Comparison of ENCODE assay signal across 8 mouse cellular contexts in genomic region chr3:144206261-144206660, GRCm38 (mm10). TPM values are rescaled to one million over a fixed set of nuclear protein-coding genes. Genes with fewer than 3 reads are reported as not detected.
DNase-seq lines count a peak whose midpoint lies in the region; ATAC-seq and TF ChIP-seq lines count a peak whose summit lies in the region.

No protein-coding gene starts in this region.

- TF ChIP-seq CTCF in bone marrow macrophage, adult 2 months (IDR thresholded peaks at IDR 0.05; ENCODE audit: low read depth, low read length) = no peak

- WGBS in heart, embryonic 15.5 days = 21% methylated on average over 3 of the region's 3 CpGs
- WGBS in hindbrain, embryonic 14.5 days = 18% methylated on average over 3 of the region's 3 CpGs
- WGBS in midbrain, embryonic 12.5 days = 23% methylated on average over 3 of the region's 3 CpGs

- H3K27me3 ChIP-seq in heart, embryonic 15.5 days = no peaks in the 10 kb centered on the region
- no peaks in the 10 kb centered on the region for H3K27me3 ChIP-seq in hindbrain, embryonic 14.5 days (ENCODE audit: control insufficient read depth, insufficient read depth, low read length)
- no peaks in the 10 kb centered on the region for H3K27me3 ChIP-seq in midbrain, embryonic 12.5 days

- H3K4me1 ChIP-seq in heart, embryonic 15.5 days (replicated peaks) = peaks cover 11% of the 10 kb centered on the region
- peaks cover 5% of the 10 kb centered on the region for H3K4me1 ChIP-seq in bone marrow macrophage, adult 2 months (ENCODE audit: control insufficient read depth, insufficient read depth, low read length)
- peaks cover 11% of the 10 kb centered on the region for H3K4me1 ChIP-seq in hindbrain, embryonic 14.5 days (replicated peaks; ENCODE audit: control insufficient read depth, insufficient read depth, low read length)
- peaks cover 14% of the 10 kb centered on the region for H3K4me1 ChIP-seq in midbrain, embryonic 12.5 days

- H3K36me3 ChIP-seq in heart, embryonic 15.5 days = no peaks in the 10 kb centered on the region
- H3K36me3 ChIP-seq in hindbrain, embryonic 14.5 days (replicated peaks; ENCODE audit: control insufficient read depth, insufficient read depth) = peaks cover 2% of the 10 kb centered on the region; the same call in 1 of the 2 replicates
- no peaks in the 10 kb centered on the region for H3K36me3 ChIP-seq in midbrain, embryonic 12.5 days

- H3K9me3 ChIP-seq in heart, embryonic 15.5 days (replicated peaks) = no peaks in the 10 kb centered on the region
- H3K9me3 ChIP-seq in hindbrain, embryonic 14.5 days (ENCODE audit: control insufficient read depth, low read length) = no peaks in the 10 kb centered on the region
- no peaks in the 10 kb centered on the region for H3K9me3 ChIP-seq in midbrain, embryonic 12.5 days

- peak overlapping the region; percentile 94 for H3K9ac ChIP-seq in heart, embryonic 15.5 days
- H3K9ac ChIP-seq in hindbrain, embryonic 14.5 days = peak overlapping the region; percentile 94
- H3K9ac ChIP-seq in midbrain, embryonic 12.5 days (replicated peaks) = peak overlapping the region; percentile 89; the same call in 1 of the 2 replicates

- intact Hi-C loops in heart, postnatal 14 days (cut with DNase I) = loop anchor here (5.0 to 10.0 kb wide), 2 partner anchors 191 to 509 kb away; no protein-coding TSS in a partner anchor

- no peak for DNase-seq in heart, postnatal 14 days
- no peak for DNase-seq in hindbrain, embryonic 14.5 days (ENCODE audit: low spot score)
- no peak for DNase-seq in cerebellum, adult 11 months
- DNase-seq in cerebellum, postnatal 25 days = no peak
- no peak for DNase-seq in adrenal gland, postnatal 10 days

- H3K27ac ChIP-seq in heart, embryonic 15.5 days = peak overlapping the region; percentile 100
- H3K27ac ChIP-seq in bone marrow macrophage, adult 2 months (ENCODE audit: insufficient read depth, low read depth, low read length) = peak overlapping the region; percentile 84
- H3K27ac ChIP-seq in hindbrain, embryonic 14.5 days = peak overlapping the region; percentile 90; the same call in 1 of the 2 replicates
- no peak overlapping the region for H3K27ac ChIP-seq in midbrain, embryonic 12.5 days (replicated peaks)

- peak overlapping the region; percentile 89 for H3K4me3 ChIP-seq in heart, embryonic 15.5 days
- H3K4me3 ChIP-seq in bone marrow macrophage, adult 2 months (ENCODE audit: insufficient read depth, low read length) = peak overlapping the region; percentile 77
- H3K4me3 ChIP-seq in hindbrain, embryonic 14.5 days (replicated peaks; ENCODE audit: low read length) = peak overlapping the region; percentile 55
- H3K4me3 ChIP-seq in midbrain, embryonic 12.5 days = peak overlapping the region; percentile 82

- H3K4me2 ChIP-seq in heart, embryonic 15.5 days = peak overlapping the region; percentile 82
- peak overlapping the region; percentile 93 for H3K4me2 ChIP-seq in hindbrain, embryonic 14.5 days (replicated peaks)
- H3K4me2 ChIP-seq in midbrain, embryonic 12.5 days (replicated peaks) = peak overlapping the region; percentile 81

- TF ChIP-seq POLR2A in bone marrow macrophage, adult 2 months (IDR thresholded peaks at IDR 0.05; ENCODE audit: borderline replicate concordance, low read depth, low read length) = no peak

- no peak for ATAC-seq in heart, embryonic 15.5 days (replicated peaks; ENCODE audit: insufficient number of reproducible peaks, insufficient read depth, low FRiP score, low read depth)
- ATAC-seq in hindbrain, embryonic 14.5 days (ENCODE audit: low FRiP score) = no peak
- no peak for ATAC-seq in midbrain, embryonic 12.5 days (ENCODE audit: low FRiP score, low read depth)

RNA-seq across cellular contexts. Expression of gene Lmo4, which starts 1.2 kb away (rescaled TPM):
- polyA plus RNA-seq in heart, embryonic 15.5 days (2015; fragmentation: Nextera tagmentation; extraction: Ambion mirVana) = 43.5 and 46.0 TPM in 2 replicates
- total RNA-seq in heart, postnatal 14 days (2021) = 10 to 100 TPM; 33.2 to 34.5 TPM
- polyA plus RNA-seq in bone marrow macrophage, adult 2 months (2012; ENCODE audit: insufficient read depth, insufficient read length, missing spikeins) = 67.1 and 69.6 TPM in 2 replicates
- 108 and 114 TPM in 2 replicates for polyA plus RNA-seq in hindbrain, embryonic 14.5 days (2014; fragmentation: Nextera tagmentation; extraction: Ambion mirVana)
- 33.0 and 44.0 TPM in 2 replicates for polyA plus RNA-seq in midbrain, embryonic 12.5 days (2016; fragmentation: Nextera tagmentation; extraction: Ambion mirVana)
- 10 to 100 TPM; 63.1 to 65.6 TPM for total RNA-seq in adrenal gland, postnatal 10 days (2021)
